Mouse (Mus musculus) small intestine, adult 2 months (tissue): ENCODE measurements around the gene Slc25a25. TPM values are rescaled to one million over a fixed set of nuclear protein-coding genes. Genes with fewer than 3 reads are reported as not detected.

Source experiments
- H3K27ac ChIP-seq: fragments of 200-500 bp; 2 replicates; pipeline ENCODE4 v1.5.1; 2012; ENCODE audit warnings: low read depth, low read length, control low read depth, inconsistent platforms; ENCODE audit not compliant: insufficient read depth
- H3K27me3 ChIP-seq: fragments of 200-500 bp; 2 replicates; pipeline ENCODE4 v1.6.1; 2012; ENCODE audit warnings: mild to moderate bottlenecking, moderate library complexity, low read length, inconsistent platforms; ENCODE audit not compliant: control insufficient read depth, insufficient read depth
- H3K36me3 ChIP-seq: fragments of 200-500 bp; 2 replicates; pipeline ENCODE4 v1.6.1; 2012; ENCODE audit warnings: mild to moderate bottlenecking, low read length, control low read depth, inconsistent platforms; ENCODE audit not compliant: control insufficient read depth, insufficient read depth
- H3K4me1 ChIP-seq: fragments of 200-500 bp; 2 replicates; pipeline ENCODE4 v1.6.1; 2012; ENCODE audit warnings: low read length, inconsistent platforms, mixed read lengths; ENCODE audit not compliant: control insufficient read depth, insufficient read depth, insufficient read length
- H3K4me3 ChIP-seq: fragments of 200-500 bp; 2 replicates; pipeline ENCODE4 v1.5.1; 2012; ENCODE audit warnings: low read depth, mild to moderate bottlenecking, control low read depth, inconsistent platforms, low read length, moderate library complexity
- CTCF ChIP-seq: fragments of 200-500 bp; IDR thresholded peaks from 2 replicates; pipeline ENCODE4 v1.5.1; 2012; ENCODE audit warnings: low read depth, mild to moderate bottlenecking, control low read depth, inconsistent platforms, low read length, moderate library complexity, mixed read lengths; ENCODE audit not compliant: insufficient replicate concordance, insufficient read length; ENCODE audit errors: extremely low read depth
- POLR2A ChIP-seq: fragments of 200-500 bp; IDR thresholded peaks from 2 replicates; pipeline ENCODE4 v1.6.1; 2012; ENCODE audit warnings: low read depth, mild to moderate bottlenecking, control low read depth, inconsistent platforms, low read length, moderate library complexity
- WGBS: fragments of 180-500 bp; shearing (Covaris S2); methylation state at CpG from one replicate; pipeline ENCODE4 v1.1.7; 2018; 5-methylcytosine and 5-hydroxymethylcytosine counted together
- polyA plus RNA-seq: library from polyadenylated mRNA; depleted of rRNA; stranded (reverse); fragments of >200 nt; gene quantifications from 2 replicates; pipeline ENCODE4 v1.2.3, GENCODE M21; 2012

The Slc25a25 gene
- polyA plus RNA-seq, 1 experiment: 27.0 TPM

DNA sequence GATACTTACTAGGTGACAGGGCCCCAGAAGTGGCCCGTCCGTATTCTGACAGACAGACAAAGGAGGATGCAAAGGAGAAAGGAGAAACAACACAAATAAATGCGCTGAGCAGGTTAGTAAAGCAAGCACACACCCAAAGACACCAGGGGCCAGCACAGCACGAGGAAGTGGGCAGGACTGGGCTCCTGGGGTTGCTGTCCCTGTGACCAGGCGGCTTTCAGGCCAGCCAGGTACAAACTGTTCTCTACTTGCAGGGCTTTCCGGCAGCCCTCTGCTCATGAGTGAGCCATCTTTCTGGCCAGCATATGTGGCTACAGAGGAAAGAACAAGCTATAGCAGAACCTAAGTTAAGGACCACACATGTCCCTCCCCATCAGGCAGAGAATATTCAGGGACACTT, 30.6 kb downstream of the Slc25a25 start:
- 73% methylated on average over 6 of the region's 6 CpGs for WGBS
- peaks cover 28% of the 10 kb centered on the region for H3K4me1 ChIP-seq
- H3K36me3 ChIP-seq: peaks cover 53% of the 10 kb centered on the region
- TF ChIP-seq POLR2A (no peak), CTCF (no peak)
- H3K27me3 ChIP-seq: no peaks in the 10 kb centered on the region
- H3K27ac ChIP-seq: no peak overlapping the region
- no peak overlapping the region for H3K4me3 ChIP-seq

DNA sequence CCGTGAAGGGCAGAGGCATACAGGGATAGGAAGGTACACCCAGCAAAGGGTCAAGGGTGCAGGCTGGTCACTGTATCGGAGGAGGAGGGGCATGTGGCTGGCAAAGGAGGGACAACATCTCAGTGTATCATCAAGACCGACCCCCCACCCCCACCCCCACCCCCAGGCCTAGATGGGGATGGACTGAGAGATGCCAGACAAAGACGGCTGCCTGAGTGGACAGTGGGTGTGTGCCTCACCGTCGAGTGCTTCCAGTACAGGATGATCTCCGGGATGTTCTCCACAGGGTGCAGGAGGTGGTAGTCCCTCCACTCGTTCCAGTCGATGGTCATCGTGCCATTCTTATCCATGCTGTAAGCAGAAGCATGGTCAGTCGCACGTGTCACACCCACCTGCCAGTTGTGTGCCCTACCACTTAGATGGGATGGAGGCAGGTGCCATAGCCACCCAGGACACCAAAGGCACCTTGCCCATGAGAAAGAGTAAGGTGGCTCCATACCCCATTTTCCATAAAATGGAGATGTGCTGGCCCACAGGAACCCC, 31.1 kb downstream of the Slc25a25 start:
- peaks cover 58% of the 10 kb centered on the region for H3K36me3 ChIP-seq
- WGBS: 82% methylated on average over 12 of the region's 12 CpGs
- H3K27ac ChIP-seq: no peak overlapping the region

DNA sequence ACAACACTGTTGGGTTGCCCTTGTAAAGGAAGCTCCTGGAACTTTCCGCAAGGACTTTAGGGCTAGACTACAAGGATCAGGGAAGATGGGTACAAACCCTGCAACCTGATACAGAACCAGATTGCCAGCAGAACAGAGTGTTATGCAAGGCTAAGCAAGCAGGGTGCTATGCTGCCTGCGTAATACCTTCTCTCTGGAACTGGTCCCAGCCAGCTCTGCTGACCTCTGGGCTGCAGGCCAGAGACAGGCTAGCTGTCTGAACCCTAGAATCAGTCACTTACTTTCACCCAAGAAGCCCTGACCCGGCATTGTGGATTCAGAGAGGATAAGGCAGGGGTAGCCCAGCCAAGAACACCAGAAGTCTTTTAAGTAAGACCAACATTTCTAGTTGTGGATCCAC, 31.9 kb downstream of the Slc25a25 start:
- WGBS: 53% methylated on average over 3 of the region's 3 CpGs
- Histone ChIP-seq H3K36me3 (peaks cover 65% of the 10 kb centered on the region), H3K27ac (peak overlapping the region; percentile 33), H3K27me3 (no peaks in the 10 kb centered on the region), H3K4me3 (no peak overlapping the region), H3K4me1 (peaks cover 18% of the 10 kb centered on the region)
- TF ChIP-seq POLR2A (no peak), CTCF (no peak)

More for the DNA sequence above, 31.1 kb downstream of the Slc25a25 start:
- H3K4me3 ChIP-seq: no peak overlapping the region
- H3K27me3 ChIP-seq: no peaks in the 10 kb centered on the region
- peaks cover 25% of the 10 kb centered on the region for H3K4me1 ChIP-seq
- TF ChIP-seq POLR2A (no peak), CTCF (no peak)

DNA sequence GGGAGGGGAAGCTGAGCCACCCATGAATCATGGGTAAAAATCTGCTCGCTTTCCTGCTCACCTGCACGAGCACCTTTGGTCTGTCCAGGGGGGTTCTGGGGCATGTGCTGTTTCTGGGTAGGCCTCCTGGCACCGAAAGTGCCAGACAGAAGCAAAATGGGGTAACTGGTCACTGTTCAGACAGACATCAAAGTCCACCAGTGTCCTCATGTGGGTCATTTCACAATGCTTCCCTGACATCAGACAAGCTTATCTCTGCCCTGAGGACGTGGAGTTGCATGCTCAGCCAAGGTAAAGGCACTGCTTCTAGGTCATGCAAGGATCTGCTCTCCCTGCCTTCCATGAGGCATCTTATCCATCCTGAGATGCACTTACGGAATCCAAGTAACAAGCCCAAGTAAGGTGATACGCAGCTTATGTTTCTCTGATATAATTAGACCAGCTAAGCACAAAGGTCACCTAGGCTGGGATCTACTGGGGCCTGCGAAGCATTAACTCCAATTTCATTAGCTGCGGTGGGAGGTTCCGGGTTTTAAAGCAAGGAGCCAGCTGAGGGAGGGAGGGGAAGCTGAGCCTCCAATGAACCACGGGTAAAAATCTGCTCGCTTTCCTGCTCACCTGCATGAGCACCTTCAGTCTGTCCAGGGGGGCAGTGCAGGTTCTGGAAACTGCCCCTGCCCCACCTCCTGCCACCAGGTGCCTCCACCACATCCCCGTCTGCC, 32.7 kb downstream of the Slc25a25 start:
- peak overlapping the region; percentile 33 for H3K27ac ChIP-seq
- H3K4me1 ChIP-seq: peaks cover 15% of the 10 kb centered on the region
- H3K27me3 ChIP-seq: no peaks in the 10 kb centered on the region
- H3K36me3 ChIP-seq: peaks cover 69% of the 10 kb centered on the region
- H3K4me3 ChIP-seq: no peak overlapping the region
- TF ChIP-seq POLR2A (no peak), CTCF (no peak)
- WGBS: 48% methylated on average over 12 of the region's 12 CpGs

DNA sequence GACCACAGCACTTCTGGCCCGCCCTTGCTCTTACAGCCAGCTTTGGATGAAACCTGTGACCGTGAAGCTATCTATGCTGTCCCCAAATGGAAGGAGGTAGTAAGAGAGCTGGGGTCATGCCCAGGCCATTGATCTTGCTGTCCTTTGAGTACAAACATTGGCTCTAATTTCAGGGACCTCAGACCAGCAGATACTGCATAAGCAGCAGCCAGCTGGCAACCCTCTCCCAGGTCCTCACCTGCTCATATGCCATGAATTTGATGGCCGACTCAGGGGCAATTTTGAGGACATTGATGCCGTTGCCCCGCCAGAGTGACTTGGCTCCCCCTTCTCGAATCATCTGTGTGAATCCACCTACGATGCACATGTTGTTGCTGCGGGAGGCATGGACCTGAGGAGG, 33.8 kb downstream of the Slc25a25 start:
- Histone ChIP-seq H3K36me3 (peaks cover 69% of the 10 kb centered on the region), H3K27me3 (no peaks in the 10 kb centered on the region), H3K4me1 (peaks cover 9% of the 10 kb centered on the region), H3K27ac (no peak overlapping the region), H3K4me3 (no peak overlapping the region)
- 89% methylated on average over 8 of the region's 8 CpGs for WGBS
- TF ChIP-seq POLR2A: no peak
- TF ChIP-seq CTCF: no peak

DNA sequence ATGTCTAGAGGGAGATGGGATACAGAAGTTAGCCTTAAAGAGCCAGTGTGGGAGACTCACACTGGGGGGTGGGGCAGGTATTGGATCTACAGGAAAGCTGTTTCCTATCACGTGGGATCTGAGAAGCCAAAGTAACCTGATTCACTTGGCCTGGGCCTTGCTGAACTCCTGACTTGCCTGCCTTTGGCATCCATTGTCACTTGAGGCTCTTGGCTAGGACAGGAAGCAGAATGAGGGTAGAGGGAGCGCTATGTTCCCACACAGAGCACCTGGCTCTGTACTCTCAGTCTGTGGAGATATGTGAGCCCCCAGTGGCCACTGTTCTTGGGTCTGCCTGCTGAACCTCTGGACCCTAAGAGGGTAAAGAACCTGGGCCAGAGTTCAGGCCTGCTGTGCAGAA, 34.7 kb downstream of the Slc25a25 start:
- H3K4me3 ChIP-seq: no peak overlapping the region
- no peak for TF ChIP-seq POLR2A
- TF ChIP-seq CTCF: no peak
- H3K27me3 ChIP-seq: no peaks in the 10 kb centered on the region
- peaks cover 3% of the 10 kb centered on the region; the same call in 1 of the 2 replicates for H3K4me1 ChIP-seq
- H3K36me3 ChIP-seq: peaks cover 69% of the 10 kb centered on the region
- 86% methylated on average over 2 of the region's 2 CpGs for WGBS
- no peak overlapping the region for H3K27ac ChIP-seq

DNA sequence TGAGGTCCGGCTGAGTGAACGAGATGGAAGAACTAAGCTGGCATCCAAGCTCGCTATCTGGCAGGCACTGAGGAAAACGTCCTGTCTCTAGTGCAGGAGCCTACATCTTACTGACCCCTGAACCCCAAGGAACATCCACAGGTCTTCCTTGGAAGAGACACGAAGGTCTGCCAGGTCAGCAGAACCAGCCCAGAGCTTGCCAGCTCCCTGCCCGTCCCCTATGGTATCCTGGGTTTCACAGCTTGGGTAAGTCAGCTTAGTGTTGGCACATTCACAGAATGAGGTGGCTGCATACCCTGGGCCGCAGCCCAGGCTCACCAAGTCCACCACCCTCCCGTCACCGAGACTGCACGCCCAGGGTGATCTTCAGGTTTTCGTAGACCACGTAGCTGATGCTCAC, 35.4 kb downstream of the Slc25a25 start:
- H3K4me3 ChIP-seq: no peak overlapping the region
- 92% methylated on average over 12 of the region's 12 CpGs for WGBS
- no peak for TF ChIP-seq CTCF
- TF ChIP-seq POLR2A: no peak
- H3K36me3 ChIP-seq: peaks cover 66% of the 10 kb centered on the region
- H3K4me1 ChIP-seq: peaks cover 3% of the 10 kb centered on the region; the same call in 1 of the 2 replicates
- H3K27ac ChIP-seq: no peak overlapping the region
- no peaks in the 10 kb centered on the region for H3K27me3 ChIP-seq
